Mouse (Mus musculus) layer of hippocampus, postnatal 14 days (tissue): Measurements from ENCODE around the gene Bcl7a. TPM values are rescaled to one million over a fixed set of nuclear protein-coding genes. Genes with fewer than 3 reads are reported as not detected.

Experiments
- DNase-seq, 2 experiments: peaks; one replicate each; pipeline ENCODE4 v3.0.0; 2021 to 2022; ENCODE audit warnings: low spot score in 2 of 2, mixed read lengths in 1 of 2
- total RNA-seq, 2 experiments: library from RNA; stranded (reverse); gene quantifications; 2 replicates each; pipeline ENCODE4 v1.2.3; 2021

Gene Bcl7a
- total RNA-seq, 2 experiments from 2014 or later: 66.9 TPM

DNA sequence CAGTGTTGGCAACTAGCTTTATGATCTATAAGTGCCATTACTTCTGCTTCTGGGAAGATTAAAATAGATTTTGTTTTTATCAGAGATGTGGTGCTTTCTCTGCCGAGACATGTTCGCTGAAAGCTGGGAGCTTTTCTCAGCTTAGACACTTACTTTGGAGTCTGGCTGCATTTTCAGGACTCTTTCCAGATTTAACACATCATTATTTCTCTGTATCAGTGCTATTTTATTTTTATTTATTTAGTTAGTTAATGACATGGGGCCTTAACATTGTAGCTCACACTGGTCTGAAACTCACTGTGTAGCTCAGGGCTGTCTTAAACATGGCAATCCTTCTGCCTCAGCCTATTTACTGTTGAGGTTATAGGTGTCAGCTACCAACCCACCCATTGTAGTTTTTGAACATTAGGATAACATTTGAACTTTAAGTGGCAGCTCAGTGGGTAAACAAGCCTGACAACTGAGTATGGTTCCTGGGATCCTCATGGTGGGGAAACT, 70.3 kb downstream of the Bcl7a start:
- no peak for DNase-seq

DNA sequence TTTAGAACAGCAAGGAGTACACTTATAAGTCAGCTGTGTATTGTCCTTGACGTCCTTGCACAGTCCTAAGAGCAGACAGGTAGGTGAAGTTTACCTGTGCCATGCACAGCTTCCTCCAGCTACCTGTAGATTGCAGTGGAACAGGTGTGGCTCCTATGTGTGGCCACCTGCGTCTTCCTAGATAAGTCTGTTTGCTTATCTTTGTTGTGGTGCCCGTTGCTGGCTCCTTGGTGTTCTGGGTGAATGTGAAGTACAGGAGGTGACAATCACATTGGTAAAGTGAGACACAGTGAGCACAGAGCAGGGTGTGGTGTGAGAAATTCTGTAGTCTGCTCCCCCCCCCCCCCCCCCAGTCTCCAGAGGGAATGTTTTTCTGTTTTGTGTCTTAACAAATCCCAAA, 72.5 kb downstream of the Bcl7a start:
- no peak for DNase-seq

DNA sequence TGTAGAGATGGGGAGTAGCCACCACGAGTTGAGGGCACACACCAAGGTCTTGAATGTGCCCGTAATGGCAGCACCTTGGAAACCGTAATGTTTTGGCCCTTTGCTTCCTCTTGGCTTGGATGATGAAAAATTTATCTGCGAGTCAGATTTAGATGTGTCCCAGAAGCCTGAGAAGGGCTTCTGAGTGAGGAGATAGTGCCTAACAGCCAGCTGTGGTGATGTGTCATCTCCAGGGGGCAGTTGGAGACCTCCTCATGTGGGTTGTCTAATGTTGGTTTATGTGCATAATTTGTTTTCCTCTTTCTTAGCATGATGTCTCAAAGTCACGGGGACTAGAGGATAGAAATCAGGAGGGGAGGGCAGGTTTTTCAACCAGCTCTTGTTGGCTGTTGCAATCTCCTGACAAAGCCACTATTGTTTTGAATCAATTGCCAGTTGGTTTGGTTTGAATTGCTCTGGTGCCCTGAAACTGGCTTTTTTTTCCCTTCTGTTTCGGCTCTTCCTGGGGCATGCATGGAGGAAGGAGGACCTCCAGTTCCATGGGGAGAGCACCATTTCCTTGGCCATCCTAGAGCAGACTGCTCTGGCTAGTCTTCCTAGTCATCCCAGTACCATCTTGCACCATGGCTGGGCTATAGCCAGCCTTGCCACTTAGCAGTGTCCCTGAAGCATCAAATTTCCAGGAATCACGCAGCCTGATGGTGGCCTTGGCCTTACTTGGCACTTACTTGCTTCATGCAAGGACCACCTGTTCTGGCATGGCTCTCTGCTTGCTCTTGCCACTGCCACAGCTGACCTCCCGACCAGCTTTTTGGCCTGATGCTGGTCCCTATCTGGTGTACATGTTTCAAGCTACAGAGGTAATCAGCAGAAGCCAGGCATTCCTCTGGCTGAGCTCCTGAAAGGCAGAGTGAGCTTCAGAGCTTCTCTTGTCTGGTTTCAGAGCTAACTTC, 73.2 kb downstream of the Bcl7a start:
- no peak for DNase-seq

DNA sequence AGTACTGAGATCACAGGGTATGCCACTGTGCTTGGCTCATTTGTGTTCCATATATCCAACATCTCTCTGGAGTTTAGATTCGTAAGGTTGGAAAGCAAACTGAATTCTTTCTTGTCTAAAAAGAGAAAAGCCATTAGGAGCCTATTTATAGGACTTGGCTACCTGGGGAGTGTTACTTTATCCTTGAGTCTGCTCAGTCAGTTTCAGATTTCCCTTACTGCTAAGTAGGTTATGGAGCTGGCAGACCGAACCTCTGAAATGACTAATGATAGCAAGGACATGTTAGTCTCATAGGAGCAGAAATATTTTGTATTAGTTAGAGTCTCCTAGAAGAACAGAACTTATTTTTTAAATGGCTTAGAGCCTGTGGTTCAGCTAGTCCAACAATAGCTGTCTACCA, 80.3 kb downstream of the Bcl7a start:
- no peak for DNase-seq

Other genes starting within 250 kb of the Bcl7a start
- 10 to 100 TPM; 42.3 to 42.9 TPM for gene Rhof, start 211.1 kb upstream of the Bcl7a start, total RNA-seq
- gene Setd1b, start 201.6 kb upstream of the Bcl7a start, total RNA-seq: 10 to 100 TPM; 31.1 to 31.2 TPM
- 10 to 100 TPM; 30.9 to 42.8 TPM for gene Psmd9, start 174.4 kb upstream of the Bcl7a start, total RNA-seq
- gene Hpd, start 161.1 kb upstream of the Bcl7a start, total RNA-seq: not detected
- gene Wdr66, start 91.7 kb upstream of the Bcl7a start, total RNA-seq: 1 to 10 TPM; 3.7 to 5.4 TPM
- 10 to 100 TPM; 22.9 to 25.2 TPM for gene Mlxip, start 51.0 kb downstream of the Bcl7a start, total RNA-seq
- gene Lrrc43, start 145.5 kb downstream of the Bcl7a start, total RNA-seq: 1 to 10 TPM; 1.1 to 1.5 TPM
- gene Il31, start 145.7 kb downstream of the Bcl7a start, total RNA-seq: not detected
- 1 to 10 TPM; 1.5 TPM for gene B3gnt4, start 166.6 kb downstream of the Bcl7a start, total RNA-seq
- gene Diablo, start 180.3 kb downstream of the Bcl7a start, total RNA-seq: 10 to 100 TPM; 46.6 to 47.6 TPM
- 1 to 10 TPM; 7.1 to 7.3 TPM for gene Gm49027, start 181.7 kb downstream of the Bcl7a start, total RNA-seq
- gene Vps33a, start 229.2 kb downstream of the Bcl7a start, total RNA-seq: 10 to 100 TPM; 72.9 to 76.5 TPM